Mouse (Mus musculus) heart, postnatal 36 days (tissue): ENCODE results near the gene Spesp1. TPM values are rescaled to one million over a fixed set of nuclear protein-coding genes. Genes with fewer than 3 reads are reported as not detected.
A peak's percentile ranks its signal among the peaks of the same experiment; 100 is the strongest.

Experiments
- DNase-seq, 2 experiments: peaks; one replicate each; pipeline ENCODE4 v3.0.0; 2021 to 2022
- intact Hi-C: fragments of 180-260 bp; cut with DNase I; formaldehyde crosslinking; loops from one replicate; pipeline ENCODE4 v1.15.1; 2025
- total RNA-seq, 2 experiments: library from RNA; stranded (reverse); gene quantifications; 2 replicates each; pipeline ENCODE4 v1.2.3; 2021

Spesp1 gene
- not detected for total RNA-seq

DNA sequence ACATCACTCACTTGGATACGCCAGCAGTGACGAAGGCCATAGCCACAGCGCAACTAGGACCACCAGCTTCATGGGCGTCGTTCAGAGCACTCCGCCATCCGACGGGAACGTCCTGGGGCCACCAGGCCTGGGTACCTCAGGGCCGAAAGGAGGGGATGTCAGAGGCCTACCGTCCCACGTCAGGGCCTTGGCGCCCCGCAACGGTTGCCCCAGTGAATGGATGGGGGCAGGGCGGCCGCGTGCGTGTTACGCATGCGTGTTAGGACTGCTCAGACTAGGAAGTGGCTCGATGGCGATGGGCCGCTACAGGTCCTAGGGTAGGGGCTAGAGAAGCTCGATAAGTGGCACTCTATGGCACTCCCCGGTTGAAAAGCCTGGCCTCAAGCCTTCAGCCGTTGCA is at the start of gene Spesp1:
Gene Spesp1, minus strand, starts transcription at position 218 of the 400 bp plus-strand sequence.
- intact Hi-C loops = no loop called here
- DNase-seq = no peak

DNA sequence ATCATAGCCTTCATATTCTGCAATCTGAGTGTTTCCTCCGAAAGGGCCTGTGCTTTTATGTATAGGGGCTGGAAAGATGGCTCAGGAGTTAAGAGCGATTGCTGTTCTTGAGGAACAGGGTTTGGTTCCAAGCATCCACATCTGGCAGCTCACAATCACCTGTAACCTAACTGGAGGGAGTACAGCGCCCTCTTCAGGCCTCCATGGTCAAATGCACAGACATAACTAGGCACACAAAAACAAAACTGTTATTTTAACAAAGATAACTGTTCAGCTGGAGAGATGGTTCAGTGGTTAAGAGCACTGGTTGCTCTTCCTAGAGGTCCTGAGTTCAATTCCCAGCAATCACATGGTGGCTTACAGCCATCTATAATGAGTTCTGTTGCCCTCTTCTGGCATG is 44.0 kb upstream of the Spesp1 start:
- intact Hi-C loops = no loop called here
- DNase-seq = no peak

DNA sequence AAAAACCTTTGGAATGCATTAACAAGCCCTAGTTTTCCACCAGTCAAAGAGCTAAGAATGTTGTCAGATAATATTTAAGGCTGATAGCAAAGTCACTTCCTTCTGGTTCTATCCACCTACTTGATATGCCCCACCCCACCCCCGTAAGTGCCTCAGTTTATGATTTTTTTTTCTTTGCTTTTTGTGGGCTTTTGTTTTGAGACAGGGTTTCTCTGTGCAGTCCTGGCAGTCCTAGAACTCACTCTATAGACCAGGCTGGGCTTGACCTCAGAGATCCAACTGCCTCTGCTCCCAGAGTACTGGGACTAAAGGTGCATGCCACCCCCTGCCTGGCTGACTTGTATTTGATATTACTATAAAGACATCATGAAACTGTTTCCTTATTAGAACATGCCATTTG is 41.8 kb upstream of the Spesp1 start:
- DNase-seq = no peak
- intact Hi-C loops = no loop called here

DNA sequence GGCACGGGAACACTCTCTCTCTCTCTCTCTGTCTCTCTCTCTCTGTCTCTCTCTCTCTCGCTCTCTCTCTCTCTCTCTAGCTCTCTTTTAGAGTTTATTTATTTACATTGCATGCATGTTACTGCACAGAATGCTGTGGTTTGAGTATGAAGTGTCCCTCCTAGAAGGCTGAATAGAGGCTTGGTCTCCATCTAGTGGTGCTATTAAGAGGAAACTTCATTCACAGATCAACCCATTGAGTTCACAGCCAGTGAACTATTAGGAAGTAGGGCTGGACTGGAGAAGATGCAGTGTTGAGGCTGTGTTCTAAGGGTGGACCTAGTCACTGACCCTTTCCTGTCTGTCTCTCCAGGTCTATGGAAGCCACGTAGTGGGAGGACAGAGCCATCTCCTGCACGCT is 36.7 kb upstream of the Spesp1 start:
- no peak for DNase-seq
- intact Hi-C loops = no loop called here

- DNase-seq = no peak
- intact Hi-C loops = no loop called here
Measured at GRCm38 (mm10) chr9:62315556-62315955, 33.5 kb upstream of the Spesp1 start.

GRCm38 (mm10) chr9:62296891-62297290 is 14.9 kb upstream of the Spesp1 start:
- intact Hi-C loops = no loop called here
- DNase-seq = no peak

DNA sequence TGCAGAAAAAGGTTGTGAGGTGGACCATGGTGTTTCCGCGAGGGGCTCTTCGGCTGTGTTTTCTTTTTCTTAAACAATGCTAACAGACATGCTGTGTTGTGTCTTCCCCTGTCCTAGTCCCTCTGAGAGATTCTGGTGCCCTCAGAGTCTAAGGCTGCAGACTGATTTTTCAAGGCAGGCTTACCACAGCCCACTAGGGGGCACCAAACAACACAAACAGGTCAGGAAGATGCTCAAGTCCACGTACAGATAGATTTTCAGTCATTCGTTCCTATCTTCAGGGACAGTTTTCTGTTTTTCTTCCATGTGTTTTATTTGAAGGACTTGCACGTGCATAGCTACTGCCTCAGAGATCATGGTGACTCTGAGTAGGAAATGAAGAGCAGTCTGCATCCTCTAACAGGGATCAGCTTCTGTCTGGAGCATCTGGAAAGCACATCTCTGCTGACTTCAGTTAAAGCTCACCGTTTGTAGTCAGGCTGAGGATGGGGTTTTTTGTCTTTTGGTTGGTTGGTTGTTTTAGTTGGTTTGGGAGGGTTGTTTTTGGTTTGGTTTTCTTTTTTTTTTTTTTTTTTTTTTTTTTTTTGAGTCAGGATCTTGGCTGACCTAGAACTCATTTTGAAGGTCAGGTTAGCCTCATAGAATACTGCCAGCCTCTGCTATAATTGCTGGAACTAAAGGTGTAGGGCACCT is 13.1 kb upstream of the Spesp1 start:
- DNase-seq = peak; percentile 80 to 85
- intact Hi-C loops = loop anchor here (1.0 kb wide), 4 partner anchors 78 to 258 kb away; no protein-coding TSS in a partner anchor

- intact Hi-C loops = loop anchor here (1.0 to 5.0 kb wide), 2 partner anchors 267 to 490 kb away; no protein-coding TSS in a partner anchor
- no peak for DNase-seq
Measured at GRCm38 (mm10) chr9:62287633-62288025, 5.6 kb upstream of the Spesp1 start.

- intact Hi-C loops = loop anchor here (1.0 to 5.0 kb wide), 2 partner anchors 267 to 490 kb away; no protein-coding TSS in a partner anchor
- peak; percentile 69 to 79 for DNase-seq
Measured at GRCm38 (mm10) chr9:62286967-62287632, 5.1 kb upstream of the Spesp1 start.

DNA sequence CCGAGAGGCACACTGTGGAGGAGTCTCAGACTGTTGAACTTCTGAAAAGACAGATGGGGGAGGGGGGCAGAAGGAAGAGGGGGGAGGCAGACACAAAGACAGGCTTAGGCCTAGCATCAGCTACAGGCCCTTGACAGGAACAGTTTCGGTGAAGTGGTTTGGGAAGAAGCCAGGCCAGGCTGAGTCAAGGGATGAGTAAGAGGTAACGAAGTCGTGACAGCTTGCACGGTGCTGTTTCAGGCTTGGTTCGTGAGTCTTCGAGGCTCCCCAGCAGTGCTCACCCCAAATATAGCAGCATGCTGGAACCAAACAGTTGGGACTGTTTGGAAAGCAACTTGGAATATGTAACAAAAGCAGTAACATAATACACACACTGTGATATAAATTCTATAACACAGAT is 2.3 kb upstream of the Spesp1 start:
- intact Hi-C loops = no loop called here

GRCm38 (mm10) chr9:62276899-62277298 is 5.1 kb downstream of the Spesp1 start:
- DNase-seq = no peak
- intact Hi-C loops = no loop called here

More for the DNA sequence above, 2.3 kb upstream of the Spesp1 start:
- no peak for DNase-seq

DNA sequence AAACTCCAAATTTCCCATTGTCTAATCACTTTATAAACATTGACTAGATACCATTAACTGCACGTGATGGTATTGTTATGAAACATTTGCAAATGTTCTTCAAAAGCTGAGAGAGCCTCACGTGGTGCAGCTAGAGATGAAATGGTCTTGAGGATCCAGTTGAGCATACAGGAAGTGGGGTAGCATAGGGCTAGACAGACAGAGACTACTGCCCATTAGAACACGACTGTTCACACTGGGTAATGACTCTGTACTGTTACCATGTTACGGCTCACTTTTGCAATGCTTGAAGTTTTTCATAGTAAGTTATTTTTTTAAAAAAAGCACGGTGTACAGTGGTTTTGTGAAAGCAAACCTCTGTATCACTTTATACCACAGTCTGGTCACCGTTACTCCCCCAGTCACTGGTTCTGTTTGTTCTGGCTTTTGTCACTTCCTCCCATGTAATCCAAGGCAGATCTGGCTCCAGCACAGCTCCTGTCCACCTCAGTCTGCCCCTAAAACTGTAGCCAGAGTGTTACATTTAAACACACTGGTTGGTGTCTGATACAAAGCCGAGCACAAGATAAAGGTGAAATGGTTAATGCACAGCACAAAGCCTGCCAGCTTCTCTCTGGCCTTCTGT is 11.1 kb downstream of the Spesp1 start:
- intact Hi-C loops = no loop called here
- DNase-seq = no peak

GRCm38 (mm10) chr9:62269161-62269560 is 12.8 kb downstream of the Spesp1 start:
- DNase-seq = no peak
- intact Hi-C loops = no loop called here

- intact Hi-C loops = no loop called here
- DNase-seq = no peak
Measured at GRCm38 (mm10) chr9:62265278-62265677, 16.7 kb downstream of the Spesp1 start.

DNA sequence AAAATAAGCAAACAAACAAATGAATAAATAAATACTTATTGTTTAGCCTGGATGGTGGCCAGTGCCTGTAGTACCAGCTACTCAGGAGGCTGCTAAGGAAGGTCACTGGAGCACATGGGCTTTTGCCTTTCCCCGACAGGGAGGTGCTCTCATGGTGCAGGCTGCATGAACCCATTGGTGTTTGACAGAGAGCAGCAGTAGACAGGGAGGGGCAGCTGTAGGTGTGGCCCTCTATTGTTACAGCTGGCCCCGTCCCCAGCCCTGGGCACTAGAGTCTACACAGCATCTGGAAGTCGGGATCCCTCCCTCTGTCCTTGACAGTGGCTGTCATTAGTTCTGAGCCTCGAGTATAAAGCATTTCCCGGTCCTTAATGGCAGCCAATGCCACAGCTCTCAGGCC is 18.4 kb downstream of the Spesp1 start:
- DNase-seq = no peak
- intact Hi-C loops = no loop called here

- DNase-seq = no peak
- intact Hi-C loops = no loop called here
Measured at GRCm38 (mm10) chr9:62261406-62261805, 20.6 kb downstream of the Spesp1 start.

DNA sequence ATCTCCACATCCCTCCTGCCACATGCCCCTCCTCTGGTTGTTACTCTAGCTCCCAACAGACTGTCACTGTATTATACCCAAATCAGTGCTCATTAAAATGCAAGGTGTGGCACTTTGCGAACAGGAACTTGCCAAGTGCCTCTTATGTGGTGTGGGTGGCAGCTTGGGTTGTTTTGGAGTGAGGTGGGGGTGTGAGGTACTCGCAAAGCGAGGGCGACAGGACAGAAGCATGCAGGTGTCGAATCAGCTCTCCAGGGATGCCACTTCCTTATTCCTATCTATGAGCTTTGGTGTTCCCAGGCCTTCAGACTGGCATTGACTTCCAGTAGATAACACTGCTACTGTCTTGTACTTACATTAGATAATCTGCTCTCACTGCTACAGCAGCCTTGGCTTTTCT is 21.0 kb downstream of the Spesp1 start:
- intact Hi-C loops = no loop called here

DNA sequence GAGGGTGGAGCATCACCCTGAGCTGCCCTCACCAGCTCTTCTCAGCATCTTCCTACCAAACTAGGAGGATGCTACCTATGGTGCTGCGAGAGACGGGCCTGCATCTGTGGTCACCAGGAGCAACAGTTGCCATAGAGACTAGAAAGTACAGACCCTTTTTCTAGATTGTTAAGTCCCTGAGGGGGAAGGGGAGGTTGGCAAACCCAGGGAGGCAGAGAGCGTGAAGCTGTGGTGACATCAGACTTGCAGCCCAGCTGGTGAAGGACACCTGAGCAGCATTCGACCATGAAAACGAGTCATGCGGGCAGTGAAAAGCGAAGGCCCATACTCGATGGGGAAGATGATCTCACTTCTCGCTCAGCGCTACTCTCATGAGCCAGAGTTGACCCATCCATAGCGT is 24.0 kb downstream of the Spesp1 start:
- no peak for DNase-seq
- intact Hi-C loops = no loop called here

More for the DNA sequence above, 21.0 kb downstream of the Spesp1 start:
- no peak for DNase-seq

- intact Hi-C loops = no loop called here
- no peak for DNase-seq
Measured at GRCm38 (mm10) chr9:62255896-62256576, 26.0 kb downstream of the Spesp1 start.

- intact Hi-C loops = no loop called here
- no peak for DNase-seq
Measured at GRCm38 (mm10) chr9:62253736-62254443, 28.1 kb downstream of the Spesp1 start.
